Mouse (Mus musculus) bone marrow, adult 2 months (tissue): ENCODE measurements at regions not wholly inside any gene's neighbourhood (a gene's known extent, or its start where the extent isn't known, plus 50 kb on each side); places are given as distances from the start of the nearest gene placed in this dataset.

Source experiments
- H3K27ac ChIP-seq: fragments of 200-500 bp; 2 replicates; pipeline ENCODE4 v1.5.1; 2012; ENCODE audit warnings: low read depth, mild to moderate bottlenecking, control low read depth, inconsistent platforms, low read length; ENCODE audit not compliant: control insufficient read depth, poor library complexity, insufficient read depth
- H3K4me1 ChIP-seq: fragments of 200-500 bp; 2 replicates; pipeline ENCODE4 v1.6.1; 2011; ENCODE audit warnings: low read length; ENCODE audit not compliant: control insufficient read depth, insufficient read depth
- H3K4me3 ChIP-seq: fragments of 200-500 bp; replicated peaks from 2 replicates; pipeline ENCODE3; 2011; ENCODE audit warnings: mild to moderate bottlenecking, low read depth, low read length, control low read depth; ENCODE audit not compliant: control insufficient read depth
- CTCF ChIP-seq: fragments of 200-500 bp; IDR thresholded peaks from 2 replicates; pipeline ENCODE4 v1.5.1; 2011; ENCODE audit warnings: low read length, control low read depth; ENCODE audit not compliant: control insufficient read depth, insufficient read depth
- POLR2A ChIP-seq: fragments of 200-500 bp; IDR thresholded peaks from 2 replicates; pipeline ENCODE4 v1.6.1; 2011; ENCODE audit warnings: low read depth, mild to moderate bottlenecking, control low read depth, low read length, borderline replicate concordance; ENCODE audit not compliant: control insufficient read depth
- WGBS: fragments of 180-500 bp; shearing (Covaris S2); methylation state at CpG from one replicate; pipeline ENCODE4 v1.1.7; 2018; 5-methylcytosine and 5-hydroxymethylcytosine counted together

DNA sequence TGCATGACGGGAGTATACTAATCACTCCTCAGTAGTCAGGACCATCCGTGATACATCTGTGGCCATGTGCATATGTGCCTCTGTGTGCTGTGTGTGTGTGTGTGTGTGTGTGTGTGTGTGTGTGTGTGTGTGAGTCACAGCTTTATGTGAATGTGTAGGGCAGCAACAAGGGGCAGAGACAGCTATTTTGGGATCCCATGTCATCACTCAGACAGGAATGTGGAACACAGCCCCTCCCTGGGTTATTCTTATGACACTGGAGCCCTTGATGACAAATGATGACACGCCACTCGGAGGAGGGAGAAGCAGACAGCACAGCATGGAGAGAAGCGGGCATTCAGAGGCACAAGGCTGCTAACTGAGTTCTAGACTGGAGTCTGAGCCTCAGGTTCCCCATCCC is 64.4 kb upstream of the Zfp536 start:
- H3K4me1 ChIP-seq, result no peaks in the 10 kb centered on the region
- 85% methylated on average over 5 of the region's 5 CpGs for WGBS
- H3K27ac ChIP-seq, result no peak overlapping the region
- no peak overlapping the region for H3K4me3 ChIP-seq
- TF ChIP-seq CTCF (no peak), POLR2A (no peak)

DNA sequence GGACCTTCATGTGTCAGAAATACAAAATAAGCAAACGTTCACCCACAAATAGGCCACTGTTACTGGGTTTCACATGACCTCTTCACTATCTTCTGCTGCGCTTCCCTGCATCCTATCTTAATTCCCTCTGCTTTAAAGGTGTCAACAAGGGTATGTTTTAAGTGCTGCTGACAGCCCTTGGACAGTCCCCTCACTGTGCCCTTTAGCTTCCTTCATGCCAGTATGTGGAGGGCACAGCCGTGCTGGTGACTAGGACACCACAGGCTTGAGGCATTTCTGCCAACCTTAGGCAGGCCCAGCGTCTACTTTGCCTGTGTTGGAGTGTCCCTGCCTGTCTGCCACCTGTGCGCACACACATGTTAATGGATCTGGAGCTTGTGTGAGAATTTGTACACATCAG is 63.9 kb upstream of the Zfp536 start:
- Histone ChIP-seq H3K4me1 (no peaks in the 10 kb centered on the region), H3K4me3 (no peak overlapping the region), H3K27ac (no peak overlapping the region)
- 75% methylated on average over 5 of the region's 5 CpGs for WGBS
- TF ChIP-seq POLR2A (no peak), CTCF (no peak)

DNA sequence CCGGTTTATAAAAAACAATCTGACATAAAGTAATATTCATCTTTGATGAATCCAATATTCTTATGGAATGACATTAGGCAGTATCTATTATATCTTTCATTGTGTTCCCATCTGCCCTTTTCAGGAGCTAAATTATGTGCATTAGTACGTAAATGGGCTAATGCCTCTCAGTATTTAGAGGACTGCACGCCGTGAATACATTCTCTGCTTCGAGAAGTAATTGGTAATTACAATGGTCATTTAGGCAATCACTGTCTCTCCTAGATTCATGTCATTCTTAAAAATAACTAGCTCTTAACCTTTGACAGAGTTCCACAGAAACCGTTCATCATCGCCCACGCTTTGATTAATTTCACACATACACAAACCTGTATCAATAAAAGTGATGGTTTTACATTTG is 60.0 kb upstream of the Zfp536 start:
- 87% methylated on average over 8 of the region's 8 CpGs for WGBS
- no peak for TF ChIP-seq POLR2A
- TF ChIP-seq CTCF, result no peak
- no peak overlapping the region for H3K4me3 ChIP-seq
- H3K27ac ChIP-seq, result no peak overlapping the region
- no peaks in the 10 kb centered on the region for H3K4me1 ChIP-seq

DNA sequence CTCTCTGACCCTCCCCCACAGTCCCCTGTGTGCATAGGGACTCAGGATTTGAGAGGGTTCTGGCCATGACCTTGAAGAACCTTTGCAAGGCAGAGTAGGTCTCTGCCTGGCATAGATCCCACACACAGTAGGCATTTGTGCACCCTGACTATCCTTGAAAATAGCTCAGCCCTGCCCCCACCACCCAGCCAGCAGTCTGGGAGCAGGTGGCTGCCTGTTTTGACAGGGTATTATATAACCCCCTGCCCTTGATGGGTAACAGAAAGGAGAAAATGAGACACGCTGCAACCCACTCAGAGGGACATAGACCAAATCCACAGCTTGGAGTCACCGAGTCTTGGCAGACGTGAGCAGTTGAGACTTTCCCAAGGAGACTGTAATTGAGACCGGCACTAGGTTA is 58.9 kb upstream of the Zfp536 start:
- TF ChIP-seq POLR2A, result no peak
- TF ChIP-seq CTCF, result no peak
- Histone ChIP-seq H3K4me1 (no peaks in the 10 kb centered on the region), H3K27ac (no peak overlapping the region), H3K4me3 (no peak overlapping the region)
- WGBS, result 77% methylated on average over 4 of the region's 4 CpGs

DNA sequence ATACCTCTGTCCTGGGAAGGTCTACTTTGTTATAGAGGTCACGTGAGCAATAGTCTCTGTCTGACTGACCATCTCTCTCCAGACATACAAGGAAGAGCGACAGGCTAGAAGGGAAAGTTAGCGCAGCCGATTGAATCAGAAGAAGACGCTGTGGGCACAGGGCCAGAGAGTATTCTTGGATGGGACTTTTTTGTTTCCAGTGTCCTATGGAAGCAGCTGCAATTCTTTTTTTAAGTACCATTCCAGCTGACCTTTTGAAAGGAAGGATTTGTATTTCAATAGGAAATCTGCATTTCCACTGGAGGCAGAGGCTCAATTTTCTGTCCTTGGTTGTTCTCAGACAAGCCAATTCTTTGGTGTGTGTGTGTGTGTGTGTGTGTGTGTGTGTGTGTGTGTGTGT is 52.3 kb upstream of the Zfp536 start:
- H3K4me3 ChIP-seq, result no peak overlapping the region
- H3K27ac ChIP-seq, result no peak overlapping the region
- TF ChIP-seq CTCF (no peak), POLR2A (no peak)
- 80% methylated on average over 5 of the region's 5 CpGs for WGBS
- H3K4me1 ChIP-seq, result no peaks in the 10 kb centered on the region
